Mouse (Mus musculus) heart, postnatal 0 days (tissue): ENCODE data around the gene Uba1. TPM values are rescaled to one million over a fixed set of nuclear protein-coding genes. Genes with fewer than 3 reads are reported as not detected.
A peak's percentile ranks its signal among the peaks of the same experiment; 100 is the strongest.
"Not testable (repeated sequence)": the region's sequence is repeated elsewhere in the genome, so short reads cannot be mapped to it uniquely, and the experiment has no call there.

Experiments used
- ATAC-seq: fragments of 200-750 bp; cut with Nextera tagmentation; 2 replicates; pipeline ENCODE4 v1.8.0; 2017; ENCODE audit warnings: low read depth, moderate number of reproducible peaks, moderate library complexity; ENCODE audit not compliant: insufficient read depth
- DNase-seq: peaks from one replicate; pipeline ENCODE4 v3.0.0-alpha.2; 2016; ENCODE audit warnings: low spot score
- H3K27ac ChIP-seq: fragments of 300-500 bp; sonication (generic); 2 replicates; pipeline ENCODE4 v1.5.1; 2014; ENCODE audit warnings: low read depth, mild to moderate bottlenecking
- H3K27me3 ChIP-seq: fragments of 300-500 bp; sonication (generic); 2 replicates; pipeline ENCODE4 v1.6.1; 2014; ENCODE audit warnings: low read length, mixed read lengths; ENCODE audit not compliant: control insufficient read depth, insufficient read depth
- H3K36me3 ChIP-seq: fragments of 300-500 bp; sonication (generic); replicated peaks from 2 replicates; pipeline ENCODE4 v1.6.1; 2014; ENCODE audit warnings: low read length, mixed read lengths; ENCODE audit not compliant: control insufficient read depth, insufficient read depth
- H3K4me1 ChIP-seq: fragments of 300-500 bp; sonication (generic); 2 replicates; pipeline ENCODE4 v1.6.1; 2014; ENCODE audit warnings: antibody characterized with exemption; ENCODE audit not compliant: control insufficient read depth, insufficient read depth
- H3K4me2 ChIP-seq: fragments of 300-500 bp; sonication (generic); 2 replicates; pipeline ENCODE4 v1.6.1; 2014; ENCODE audit warnings: low read depth, mild to moderate bottlenecking, low read length, moderate library complexity
- H3K4me3 ChIP-seq: fragments of 300-500 bp; sonication (generic); 2 replicates; pipeline ENCODE4 v1.5.1; 2014; ENCODE audit warnings: low read depth, low read length
- H3K9ac ChIP-seq: fragments of 300-500 bp; sonication (generic); replicated peaks from 2 replicates; pipeline ENCODE4 v1.6.1; 2014; ENCODE audit warnings: low read depth, low read length, mixed read lengths
- H3K9me3 ChIP-seq: fragments of 300-500 bp; sonication (generic); replicated peaks from 2 replicates; pipeline ENCODE4 v1.6.1; 2016; ENCODE audit warnings: low read length; ENCODE audit not compliant: control insufficient read depth
- CTCF ChIP-seq: IDR thresholded peaks from 2 replicates; pipeline ENCODE4 v1.5.1; 2016; ENCODE audit warnings: antibody characterized with exemption, control low read depth, low read depth
- EP300 ChIP-seq: IDR thresholded peaks from 2 replicates; pipeline ENCODE4 v1.6.1; 2016; ENCODE audit warnings: antibody characterized with exemption, low read depth
- WGBS: fragments of 180-500 bp; shearing (Covaris S2); extraction: QIAGEN DNeasy Blood & Tissue Kit; methylation state at CpG from one replicate; pipeline ENCODE4 v1.1.7; 2014; 5-methylcytosine and 5-hydroxymethylcytosine counted together
- polyA plus RNA-seq: library from polyadenylated mRNA; unstranded; fragments of >200 nt; fragmentation: Nextera tagmentation; extraction: Ambion mirVana; gene quantifications from 2 replicates; pipeline ENCODE4 v1.2.1, GENCODE M21; 2015
- total RNA-seq: library from RNA; depleted of rRNA; stranded (reverse); fragments of >200 nt; gene quantifications from 2 replicates; pipeline ENCODE4 v1.2.3, GENCODE M21; 2014; ENCODE audit warnings: low replicate concordance; rRNA removed

Gene Uba1
- total and polyA plus RNA-seq, 2 experiments from 2014 or later, result 105 to 258 TPM

DNA sequence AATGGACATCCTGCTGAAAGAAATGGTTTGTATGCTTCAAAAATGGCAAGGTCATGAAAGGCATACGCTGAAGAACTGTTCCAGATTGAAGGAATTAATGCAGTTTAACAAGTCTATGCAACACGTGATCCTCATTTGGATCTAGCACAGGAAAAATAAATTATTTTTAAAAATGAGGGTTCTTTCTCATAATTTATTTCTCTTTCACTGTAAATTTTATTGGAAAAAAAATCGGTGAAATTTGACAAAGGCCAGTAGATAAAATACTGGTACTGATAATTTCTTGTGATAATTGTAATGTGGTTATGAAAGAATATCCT is 46.9 kb downstream of the Uba1 start:
- ATAC-seq (no peak), DNase-seq (no peak)
- H3K4me3 ChIP-seq, result peak overlapping the region; percentile 59
- H3K4me1 ChIP-seq, result no peaks in the 10 kb centered on the region
- no peak for TF ChIP-seq EP300
- TF ChIP-seq CTCF, result no peak
- H3K4me2 ChIP-seq, result peak overlapping the region; percentile 72
- no peaks in the 10 kb centered on the region for H3K9me3 ChIP-seq
- no peaks in the 10 kb centered on the region for H3K36me3 ChIP-seq
- H3K9ac ChIP-seq, result no peak overlapping the region
- 22% methylated on average over 3 of the region's 3 CpGs for WGBS
- H3K27me3 ChIP-seq, result no peaks in the 10 kb centered on the region
- peak overlapping the region; percentile 90; the same call in 1 of the 2 replicates for H3K27ac ChIP-seq

GRCm38 (mm10) chrX:20728681-20729080 is 70.6 kb downstream of the Uba1 start:
- Histone ChIP-seq H3K4me2 (no peak overlapping the region), H3K4me3 (no peak overlapping the region), H3K9ac (no peak overlapping the region), H3K4me1 (no peaks in the 10 kb centered on the region), H3K9me3 (no peaks in the 10 kb centered on the region), H3K27ac (no peak overlapping the region), H3K27me3 (no peaks in the 10 kb centered on the region), H3K36me3 (no peaks in the 10 kb centered on the region)
- DNase-seq (no peak), ATAC-seq (no peak)
- TF ChIP-seq CTCF, result no peak
- no peak for TF ChIP-seq EP300
- 65% methylated on average over 5 of the region's 5 CpGs for WGBS

- H3K36me3 ChIP-seq, H3K27ac ChIP-seq, H3K4me3 ChIP-seq, DNase-seq, H3K9me3 ChIP-seq, H3K27me3 ChIP-seq, H3K4me1 ChIP-seq, ATAC-seq, H3K9ac ChIP-seq, H3K4me2 ChIP-seq: not testable (repeated sequence)
- WGBS, result 42% methylated on average over 10 of the region's 10 CpGs
These were observed 71.9 kb downstream of the Uba1 start for GRCm38 (mm10) chrX:20730048-20730447.

Other genes starting within 250 kb of the Uba1 start
- 0.99 and 2.8 TPM in 2 replicates for gene Jade3, start 232.6 kb upstream of the Uba1 start, total RNA-seq
- 1.7 and 2.2 TPM in 2 replicates for gene Jade3, start 232.6 kb upstream of the Uba1 start, polyA plus RNA-seq
- not detected in 2 replicates for gene Rgn, start 108.5 kb upstream of the Uba1 start, total RNA-seq
- 2.2 and 2.8 TPM in 2 replicates for gene Rgn, start 108.5 kb upstream of the Uba1 start, polyA plus RNA-seq
- 45.6 and 55.8 TPM in 2 replicates for gene Rbm10, start 40.8 kb upstream of the Uba1 start, total RNA-seq
- 21.0 and 24.1 TPM in 2 replicates for gene Rbm10, start 40.8 kb upstream of the Uba1 start, polyA plus RNA-seq
- gene Ndufb11, start 40.7 kb upstream of the Uba1 start, total RNA-seq, result 426 and 506 TPM in 2 replicates
- gene Ndufb11, start 40.7 kb upstream of the Uba1 start, polyA plus RNA-seq, result 979 and 1,041 TPM in 2 replicates
- 154 and 171 TPM in 2 replicates for gene Cdk16, start 29.6 kb downstream of the Uba1 start, total RNA-seq
- 83.1 and 83.4 TPM in 2 replicates for gene Cdk16, start 29.6 kb downstream of the Uba1 start, polyA plus RNA-seq
- 20.8 and 28.8 TPM in 2 replicates for gene Usp11, start 45.6 kb downstream of the Uba1 start, total RNA-seq
- gene Usp11, start 45.6 kb downstream of the Uba1 start, polyA plus RNA-seq, result 10.2 and 11.4 TPM in 2 replicates
- 147 and 163 TPM in 2 replicates for gene Araf, start 139.5 kb downstream of the Uba1 start, total RNA-seq
- 88.7 and 89.5 TPM in 2 replicates for gene Araf, start 139.5 kb downstream of the Uba1 start, polyA plus RNA-seq
- gene Timp1, start 211.8 kb downstream of the Uba1 start, total RNA-seq, result 25.3 and 36.8 TPM in 2 replicates
- gene Timp1, start 211.8 kb downstream of the Uba1 start, polyA plus RNA-seq, result 29.9 and 30.8 TPM in 2 replicates